Mouse (Mus musculus) heart, postnatal 0 days (tissue): ENCODE results near the gene Hddc3. TPM values are rescaled to one million over a fixed set of nuclear protein-coding genes. Genes with fewer than 3 reads are reported as not detected.
"Not testable (repeated sequence)": the region's sequence is repeated elsewhere in the genome, so short reads cannot be mapped to it uniquely, and the experiment has no call there.

Experiments
- ATAC-seq: fragments of 200-750 bp; cut with Nextera tagmentation; 2 replicates; pipeline ENCODE4 v1.8.0; 2017; ENCODE audit warnings: low read depth, moderate number of reproducible peaks, moderate library complexity; ENCODE audit not compliant: insufficient read depth
- DNase-seq: peaks from one replicate; pipeline ENCODE4 v3.0.0-alpha.2; 2016; ENCODE audit warnings: low spot score
- H3K27ac ChIP-seq: fragments of 300-500 bp; sonication (generic); 2 replicates; pipeline ENCODE4 v1.5.1; 2014; ENCODE audit warnings: low read depth, mild to moderate bottlenecking
- H3K27me3 ChIP-seq: fragments of 300-500 bp; sonication (generic); 2 replicates; pipeline ENCODE4 v1.6.1; 2014; ENCODE audit warnings: low read length, mixed read lengths; ENCODE audit not compliant: control insufficient read depth, insufficient read depth
- H3K36me3 ChIP-seq: fragments of 300-500 bp; sonication (generic); replicated peaks from 2 replicates; pipeline ENCODE4 v1.6.1; 2014; ENCODE audit warnings: low read length, mixed read lengths; ENCODE audit not compliant: control insufficient read depth, insufficient read depth
- H3K4me1 ChIP-seq: fragments of 300-500 bp; sonication (generic); 2 replicates; pipeline ENCODE4 v1.6.1; 2014; ENCODE audit warnings: antibody characterized with exemption; ENCODE audit not compliant: control insufficient read depth, insufficient read depth
- H3K4me2 ChIP-seq: fragments of 300-500 bp; sonication (generic); 2 replicates; pipeline ENCODE4 v1.6.1; 2014; ENCODE audit warnings: low read depth, mild to moderate bottlenecking, low read length, moderate library complexity
- H3K4me3 ChIP-seq: fragments of 300-500 bp; sonication (generic); 2 replicates; pipeline ENCODE4 v1.5.1; 2014; ENCODE audit warnings: low read depth, low read length
- H3K9ac ChIP-seq: fragments of 300-500 bp; sonication (generic); replicated peaks from 2 replicates; pipeline ENCODE4 v1.6.1; 2014; ENCODE audit warnings: low read depth, low read length, mixed read lengths
- H3K9me3 ChIP-seq: fragments of 300-500 bp; sonication (generic); replicated peaks from 2 replicates; pipeline ENCODE4 v1.6.1; 2016; ENCODE audit warnings: low read length; ENCODE audit not compliant: control insufficient read depth
- CTCF ChIP-seq: IDR thresholded peaks from 2 replicates; pipeline ENCODE4 v1.5.1; 2016; ENCODE audit warnings: antibody characterized with exemption, control low read depth, low read depth
- EP300 ChIP-seq: IDR thresholded peaks from 2 replicates; pipeline ENCODE4 v1.6.1; 2016; ENCODE audit warnings: antibody characterized with exemption, low read depth
- WGBS: fragments of 180-500 bp; shearing (Covaris S2); extraction: QIAGEN DNeasy Blood & Tissue Kit; methylation state at CpG from one replicate; pipeline ENCODE4 v1.1.7; 2014; 5-methylcytosine and 5-hydroxymethylcytosine counted together
- polyA plus RNA-seq: library from polyadenylated mRNA; unstranded; fragments of >200 nt; fragmentation: Nextera tagmentation; extraction: Ambion mirVana; gene quantifications from 2 replicates; pipeline ENCODE4 v1.2.1, GENCODE M21; 2015
- total RNA-seq: library from RNA; depleted of rRNA; stranded (reverse); fragments of >200 nt; gene quantifications from 2 replicates; pipeline ENCODE4 v1.2.3, GENCODE M21; 2014; ENCODE audit warnings: low replicate concordance; rRNA removed

The Hddc3 gene
- total and polyA plus RNA-seq, 2 experiments from 2014 or later, result 14.5 to 19.8 TPM

- WGBS, result 79% methylated on average over 4 of the region's 4 CpGs
- not testable (repeated sequence) for H3K9me3 ChIP-seq, DNase-seq, H3K9ac ChIP-seq, H3K27me3 ChIP-seq, H3K4me3 ChIP-seq, H3K4me2 ChIP-seq, H3K27ac ChIP-seq, ATAC-seq
- peaks cover 17% of the 10 kb centered on the region; the same call in 1 of the 2 replicates for H3K4me1 ChIP-seq
- peaks cover 69% of the 10 kb centered on the region for H3K36me3 ChIP-seq
- peak; percentile 39 for TF ChIP-seq CTCF
These were observed 53.5 kb downstream of the Hddc3 start for GRCm38 (mm10) chr7:80396427-80396826.

GRCm38 (mm10) chr7:80397986-80398385, 55.1 kb downstream of the Hddc3 start:
- 93% methylated on average over 9 of the region's 9 CpGs for WGBS
- TF ChIP-seq EP300, result no peak
- TF ChIP-seq CTCF, result no peak
- ATAC-seq (no peak), DNase-seq (no peak)
- peaks cover 54% of the 10 kb centered on the region for H3K36me3 ChIP-seq
- H3K27ac ChIP-seq, result no peak overlapping the region
- H3K9me3 ChIP-seq, result no peaks in the 10 kb centered on the region
- no peak overlapping the region for H3K4me3 ChIP-seq
- H3K4me1 ChIP-seq, result peaks cover 20% of the 10 kb centered on the region; the same call in 1 of the 2 replicates
- no peak overlapping the region for H3K4me2 ChIP-seq
- no peaks in the 10 kb centered on the region for H3K27me3 ChIP-seq
- no peak overlapping the region for H3K9ac ChIP-seq

GRCm38 (mm10) chr7:80398654-80399444, 55.9 kb downstream of the Hddc3 start:
- H3K9ac ChIP-seq, result no peak overlapping the region
- DNase-seq, result no peak
- 76% methylated on average over 9 of the region's 9 CpGs for WGBS

GRCm38 (mm10) chr7:80400099-80400498, 57.2 kb downstream of the Hddc3 start:
- Histone ChIP-seq H3K9me3 (no peaks in the 10 kb centered on the region), H3K4me1 (peaks cover 26% of the 10 kb centered on the region; the same call in 1 of the 2 replicates), H3K27ac (peak overlapping the region; percentile 27; the same call in 1 of the 2 replicates), H3K27me3 (no peaks in the 10 kb centered on the region), H3K4me3 (peak overlapping the region; percentile 88; the same call in 1 of the 2 replicates), H3K4me2 (peak overlapping the region; percentile 94), H3K9ac (peak overlapping the region; percentile 18), H3K36me3 (peaks cover 34% of the 10 kb centered on the region)
- no peak for DNase-seq
- peak; percentile 17 for TF ChIP-seq CTCF
- TF ChIP-seq EP300, result no peak
- no peak for ATAC-seq
- WGBS, result 48% methylated on average over 5 of the region's 5 CpGs

More at GRCm38 (mm10) chr7:80398654-80399444, 55.9 kb downstream of the Hddc3 start:
- Histone ChIP-seq H3K27me3 (no peaks in the 10 kb centered on the region), H3K4me2 (no peak overlapping the region), H3K27ac (no peak overlapping the region), H3K36me3 (peaks cover 45% of the 10 kb centered on the region), H3K9me3 (no peaks in the 10 kb centered on the region), H3K4me3 (no peak overlapping the region), H3K4me1 (peaks cover 20% of the 10 kb centered on the region; the same call in 1 of the 2 replicates)
- TF ChIP-seq EP300 (no peak), CTCF (no peak; the same call in 1 of the 2 replicates)
- no peak for ATAC-seq

Other genes starting within 250 kb of the Hddc3 start
- gene Idh2, start 227.7 kb upstream of the Hddc3 start, total RNA-seq, result 3,422 and 3,660 TPM in 2 replicates
- 2,757 and 2,826 TPM in 2 replicates for gene Idh2, start 227.7 kb upstream of the Hddc3 start, polyA plus RNA-seq
- 17.5 and 24.2 TPM in 2 replicates for gene Sema4b, start 156.3 kb upstream of the Hddc3 start, total RNA-seq
- gene Sema4b, start 156.3 kb upstream of the Hddc3 start, polyA plus RNA-seq, result 10.5 and 11.7 TPM in 2 replicates
- 26.0 and 27.2 TPM in 2 replicates for gene Cib1, start 110.3 kb upstream of the Hddc3 start, total RNA-seq
- gene Cib1, start 110.3 kb upstream of the Hddc3 start, polyA plus RNA-seq, result 57.2 and 57.4 TPM in 2 replicates
- gene Gdpgp1, start 110.2 kb upstream of the Hddc3 start, total RNA-seq, result 2.5 and 5.5 TPM in 2 replicates
- gene Gdpgp1, start 110.2 kb upstream of the Hddc3 start, polyA plus RNA-seq, result 2.0 and 2.3 TPM in 2 replicates
- 0.35 TPM in 1 of 2 replicates, not detected in the other for gene Ttll13, start 96.7 kb upstream of the Hddc3 start, total RNA-seq
- 0.51 and 0.98 TPM in 2 replicates for gene Ttll13, start 96.7 kb upstream of the Hddc3 start, polyA plus RNA-seq
- 14.0 and 29.4 TPM in 2 replicates for gene Ngrn, start 81.9 kb upstream of the Hddc3 start, total RNA-seq
- gene Ngrn, start 81.9 kb upstream of the Hddc3 start, polyA plus RNA-seq, result 35.8 and 40.5 TPM in 2 replicates
- gene Vps33b, start 73.5 kb upstream of the Hddc3 start, total RNA-seq, result 8.0 and 8.7 TPM in 2 replicates
- gene Vps33b, start 73.5 kb upstream of the Hddc3 start, polyA plus RNA-seq, result 3.6 and 3.9 TPM in 2 replicates
- 59.9 and 98.0 TPM in 2 replicates for gene Prc1, start 48.7 kb upstream of the Hddc3 start, total RNA-seq
- gene Prc1, start 48.7 kb upstream of the Hddc3 start, polyA plus RNA-seq, result 46.1 and 49.4 TPM in 2 replicates
- gene Rccd1, start 18.6 kb upstream of the Hddc3 start, total RNA-seq, result 3.7 and 7.6 TPM in 2 replicates
- 2.9 and 3.1 TPM in 2 replicates for gene Rccd1, start 18.6 kb upstream of the Hddc3 start, polyA plus RNA-seq
- gene Unc45a, start 2.1 kb upstream of the Hddc3 start, total RNA-seq, result 21.6 and 44.5 TPM in 2 replicates
- 11.0 and 12.5 TPM in 2 replicates for gene Unc45a, start 2.1 kb upstream of the Hddc3 start, polyA plus RNA-seq
- gene Man2a2, start 28.3 kb downstream of the Hddc3 start, total RNA-seq, result 30.2 and 55.2 TPM in 2 replicates
- gene Man2a2, start 28.3 kb downstream of the Hddc3 start, polyA plus RNA-seq, result 7.2 and 7.7 TPM in 2 replicates
- 13.5 and 23.1 TPM in 2 replicates for gene Fes, start 44.8 kb downstream of the Hddc3 start, total RNA-seq
- 9.2 and 9.7 TPM in 2 replicates for gene Fes, start 44.8 kb downstream of the Hddc3 start, polyA plus RNA-seq
- 67.6 and 79.0 TPM in 2 replicates for gene Furin, start 62.3 kb downstream of the Hddc3 start, total RNA-seq
- gene Furin, start 62.3 kb downstream of the Hddc3 start, polyA plus RNA-seq, result 16.9 and 18.9 TPM in 2 replicates
- 2.6 and 6.4 TPM in 2 replicates for gene Blm, start 192.0 kb downstream of the Hddc3 start, total RNA-seq
- gene Blm, start 192.0 kb downstream of the Hddc3 start, polyA plus RNA-seq, result 3.9 and 4.5 TPM in 2 replicates